Mouse (Mus musculus) left cerebral cortex, adult 2 months (tissue): ENCODE measurements around the gene Hcst. TPM values are rescaled to one million over a fixed set of nuclear protein-coding genes. Genes with fewer than 3 reads are reported as not detected.

Experiments used
- DNase-seq, 2 experiments: peaks; one replicate each; pipeline ENCODE4 v3.0.0; 2021 to 2022; ENCODE audit warnings: low spot score in 2 of 2, mixed read lengths in 1 of 2; ENCODE audit errors: extremely low spot score in 1 of 2
- H3K27ac ChIP-seq: fragments of 200-600 bp; 2 replicates; pipeline ENCODE4 v1.8.1; 2022
- H3K4me3 ChIP-seq: fragments of 200-600 bp; 2 replicates; pipeline ENCODE4 v1.8.1; 2022
- CTCF ChIP-seq: fragments of 200-600 bp; IDR thresholded peaks from 2 replicates; pipeline ENCODE4 v1.8.1; 2022; ENCODE audit warnings: antibody characterized with exemption, mild to moderate bottlenecking, moderate library complexity
- intact Hi-C: fragments of 180-260 bp; cut with DNase I; formaldehyde crosslinking; loops from one replicate; pipeline ENCODE4 v1.15.1; 2025
- total RNA-seq, 2 experiments: library from RNA; stranded (reverse); gene quantifications; 2 replicates each; pipeline ENCODE4 v1.2.3; 2021

Hcst gene
- total RNA-seq, 2 experiments from 2014 or later, result 3.1 TPM; not detected in 1

GRCm38 (mm10) chr7:30429327-30429726 lies 9.7 kb upstream of the Hcst start:
- no peak for DNase-seq
- Histone ChIP-seq H3K4me3 (no peak overlapping the region), H3K27ac (no peak overlapping the region)
- intact Hi-C loops, result no loop called here
- TF ChIP-seq CTCF, result no peak

DNA sequence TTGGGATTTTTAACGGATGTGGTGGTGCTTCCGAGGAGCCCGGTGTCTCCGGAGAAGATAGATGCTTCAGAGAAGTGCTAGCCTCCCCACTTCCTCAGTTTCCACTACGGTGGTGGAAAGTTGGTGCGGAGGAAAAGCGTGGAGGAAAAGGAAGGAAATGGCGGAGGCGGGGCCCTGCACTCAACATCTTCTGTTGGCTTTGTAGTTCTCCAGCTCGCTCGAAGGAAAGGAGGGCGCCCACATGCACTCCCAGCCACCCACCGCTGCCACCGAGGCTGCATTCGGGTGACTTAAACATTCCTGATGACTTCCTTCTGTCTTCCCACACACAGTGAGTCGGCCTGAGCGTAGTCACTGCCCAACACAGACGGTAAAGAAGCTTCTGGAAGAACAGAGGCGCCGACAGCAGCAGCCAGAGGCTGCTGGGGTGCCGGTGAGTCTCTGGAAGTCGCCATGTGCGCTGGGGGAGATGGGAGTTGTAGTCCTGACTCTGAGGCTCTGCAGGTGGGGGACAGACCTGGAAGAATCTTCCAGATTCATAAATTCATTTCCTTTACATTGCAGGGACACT lies 3.5 kb upstream of the Hcst start:
- peak overlapping the region; percentile 77 for H3K4me3 ChIP-seq
- H3K27ac ChIP-seq, result peak overlapping the region; percentile 86
- TF ChIP-seq CTCF, result no peak
- intact Hi-C loops, result no loop called here
- peak; percentile 67 to 69 for DNase-seq

- intact Hi-C loops, result loop anchor here (1.0 kb wide), 1 partner anchor 49 kb away; no protein-coding TSS in a partner anchor
- H3K4me3 ChIP-seq, result peak overlapping the region; percentile 77
- H3K27ac ChIP-seq, result peak overlapping the region; percentile 86
- no peak for TF ChIP-seq CTCF
- DNase-seq, result no peak
These were observed 2.9 kb upstream of the Hcst start for GRCm38 (mm10) chr7:30422560-30422959.

DNA sequence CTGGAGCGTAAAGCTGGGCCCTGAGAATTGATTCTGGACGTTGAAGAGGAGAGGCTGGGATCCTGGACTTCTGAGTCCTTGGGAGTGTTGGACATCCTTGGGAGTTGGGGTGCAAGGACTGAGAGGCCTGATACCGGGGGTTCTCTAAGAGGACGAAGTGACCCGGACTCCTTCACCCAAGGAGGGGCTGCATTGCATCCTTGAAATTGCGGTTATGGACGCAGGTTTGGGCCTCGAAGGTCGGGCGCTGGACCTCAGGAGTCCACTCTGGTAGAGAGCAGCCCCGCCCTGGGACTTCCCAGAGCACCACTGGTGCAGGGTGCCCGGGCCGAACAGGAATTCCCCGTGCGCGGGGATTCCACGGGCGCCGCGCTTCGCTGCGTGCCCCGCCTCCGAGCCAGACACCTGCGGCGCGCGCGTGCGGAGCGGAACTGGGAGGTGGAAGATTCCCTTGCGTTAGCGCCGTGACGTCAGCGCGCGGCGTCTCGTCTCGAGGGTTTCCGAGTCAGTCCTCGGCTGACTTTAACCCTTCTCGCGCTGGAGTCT lies 2.3 kb upstream of the Hcst start:
- Histone ChIP-seq H3K4me3 (peak overlapping the region; percentile 77), H3K27ac (peak overlapping the region; percentile 86)
- peak; percentile 93 to 95 for DNase-seq
- TF ChIP-seq CTCF, result no peak
- intact Hi-C loops, result loop anchor here (1.0 kb wide), 1 partner anchor 49 kb away; no protein-coding TSS in a partner anchor

DNA sequence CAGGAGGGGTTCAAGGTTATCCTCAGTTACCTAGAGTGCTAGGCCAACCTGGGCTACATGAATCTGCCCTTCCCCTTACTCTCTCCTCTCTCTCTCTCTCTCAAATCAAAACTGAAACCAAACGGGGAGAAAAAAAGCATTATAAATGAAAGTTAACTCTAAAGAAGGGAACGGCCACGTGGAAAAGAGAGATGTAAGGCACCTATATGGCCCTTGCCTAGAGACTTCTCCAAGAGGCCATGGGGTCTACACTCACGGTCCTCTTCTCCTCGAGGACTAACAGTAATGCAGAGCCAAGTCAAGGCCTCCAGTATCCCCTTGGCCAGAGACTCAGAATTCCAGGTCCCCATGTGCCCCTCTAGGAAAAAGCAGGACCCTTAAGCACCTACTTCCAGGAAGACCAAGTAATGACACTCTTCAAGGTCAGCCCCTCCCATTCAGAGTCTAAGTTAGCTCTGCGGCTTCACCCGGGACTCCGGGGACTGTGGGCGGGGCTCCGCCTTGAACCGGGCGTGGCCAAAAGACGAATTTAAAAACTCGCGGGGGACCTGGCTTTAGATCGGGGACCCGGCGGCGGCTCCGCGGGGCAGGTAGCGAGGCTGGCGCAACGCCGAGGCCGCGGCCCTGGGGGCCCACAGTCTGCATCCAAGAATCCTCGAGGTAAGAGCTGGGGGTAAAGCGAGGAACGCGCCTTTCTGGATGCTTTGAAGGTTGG lies 1.7 kb upstream of the Hcst start, which contains the start of gene Nfkbid:
Gene Nfkbid, plus strand, starts transcription at position 558 of the 715 bp plus-strand sequence.
- no peak for TF ChIP-seq CTCF
- DNase-seq, result peak; percentile 55 to 64
- Histone ChIP-seq H3K4me3 (peak within 1 kb of the TSS; percentile 77), H3K27ac (peak within 1 kb of the TSS; percentile 86)
- intact Hi-C loops, result no loop called here

DNA sequence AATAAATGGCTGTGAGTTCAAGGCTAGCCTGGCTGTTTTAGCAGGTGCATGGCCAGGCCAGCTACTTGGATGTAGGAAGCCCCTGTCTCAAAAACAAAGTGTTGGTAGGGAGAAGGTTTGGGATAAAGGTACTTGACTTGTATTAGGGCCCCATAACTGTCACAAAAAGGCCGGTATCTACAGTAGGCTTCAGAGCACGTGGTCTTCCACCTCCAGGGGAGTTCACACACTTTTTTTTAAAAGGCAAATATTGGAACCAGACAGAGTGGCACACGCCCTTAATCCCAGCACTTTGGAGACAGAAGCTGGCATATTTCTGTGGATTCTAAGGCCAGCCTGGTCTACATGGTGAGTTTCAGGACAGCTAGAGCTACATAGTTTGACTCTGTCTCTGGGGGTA lies 1.0 kb upstream of the Hcst start:
- no peak for DNase-seq
- no peak for TF ChIP-seq CTCF
- H3K4me3 ChIP-seq, result no peak overlapping the region
- H3K27ac ChIP-seq, result no peak overlapping the region
- intact Hi-C loops, result no loop called here

- H3K4me3 ChIP-seq, result no peak overlapping the region
- H3K27ac ChIP-seq, result no peak overlapping the region
- intact Hi-C loops, result no loop called here
- DNase-seq, result no peak
- TF ChIP-seq CTCF, result no peak
These were observed 1.8 kb downstream of the Hcst start for GRCm38 (mm10) chr7:30417856-30418255.

GRCm38 (mm10) chr7:30413596-30413995 lies 6.1 kb downstream of the Hcst start, which contains the start of gene Tyrobp:
Gene Tyrobp, plus strand, starts transcription at chr7:30413760.
- Histone ChIP-seq H3K4me3 (no peak within 1 kb of the TSS), H3K27ac (peak within 1 kb of the TSS; percentile 40; the same call in 1 of the 2 replicates)

GRCm38 (mm10) chr7:30412735-30413147 lies 6.9 kb downstream of the Hcst start:
- no peak for DNase-seq
- no peak for TF ChIP-seq CTCF
- Histone ChIP-seq H3K4me3 (no peak overlapping the region), H3K27ac (no peak overlapping the region)
- intact Hi-C loops, result no loop called here

More at GRCm38 (mm10) chr7:30413596-30413995, 6.1 kb downstream of the Hcst start, which contains the start of gene Tyrobp:
- DNase-seq, result no peak
- intact Hi-C loops, result no loop called here
- TF ChIP-seq CTCF, result no peak

DNA sequence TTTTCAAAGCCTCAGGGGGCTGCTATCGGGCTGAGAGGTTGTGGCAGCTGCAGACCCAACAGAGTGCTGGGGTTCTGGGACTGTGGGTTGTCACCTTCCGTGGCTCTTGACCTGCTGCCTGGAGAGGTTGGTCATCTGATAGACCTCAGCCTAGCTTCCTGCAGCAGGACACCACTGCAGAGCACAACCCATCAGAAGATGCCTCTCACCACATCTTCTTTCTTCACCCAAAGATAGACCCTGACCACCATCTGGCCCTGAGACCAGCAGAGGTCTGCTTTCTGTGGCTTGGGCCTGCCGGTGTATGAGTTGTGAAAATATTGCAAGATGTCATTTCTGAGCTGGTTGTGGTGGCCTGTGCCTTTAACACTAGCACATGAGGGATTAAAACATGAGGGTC lies 8.6 kb downstream of the Hcst start:
- Histone ChIP-seq H3K4me3 (no peak overlapping the region), H3K27ac (no peak overlapping the region)
- no peak for DNase-seq
- intact Hi-C loops, result no loop called here
- TF ChIP-seq CTCF, result no peak

DNA sequence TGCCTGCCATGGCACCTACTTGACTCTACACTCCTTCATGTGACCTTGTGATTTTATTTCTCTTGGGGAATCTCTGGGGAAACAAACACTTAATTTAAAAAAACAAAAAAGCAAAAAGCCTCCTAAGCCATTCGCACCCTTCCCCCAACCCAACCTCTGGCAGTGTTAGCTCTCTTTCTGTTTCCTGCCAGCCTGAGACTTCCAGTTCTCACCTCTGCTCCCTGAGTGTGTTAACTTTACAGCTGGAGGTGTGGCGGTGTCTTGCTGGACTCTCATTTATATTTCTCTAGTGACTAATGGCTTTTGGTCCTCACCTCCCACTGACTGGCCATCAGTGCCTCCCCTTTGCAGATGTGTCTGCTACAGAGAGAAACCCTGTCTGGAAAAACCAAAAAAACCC lies 9.9 kb downstream of the Hcst start:
- Histone ChIP-seq H3K27ac (no peak overlapping the region), H3K4me3 (no peak overlapping the region)
- no peak for DNase-seq
- no peak for TF ChIP-seq CTCF
- intact Hi-C loops, result no loop called here

- intact Hi-C loops, result no loop called here
- DNase-seq, result no peak
- TF ChIP-seq CTCF, result no peak
These were observed 11.0 kb downstream of the Hcst start for GRCm38 (mm10) chr7:30408639-30409038.

More at GRCm38 (mm10) chr7:30408639-30409038, 11.0 kb downstream of the Hcst start:
- no peak overlapping the region for H3K27ac ChIP-seq
- no peak overlapping the region for H3K4me3 ChIP-seq
